Mouse (Mus musculus) liver, embryonic 14.5 days (tissue): Measurements from ENCODE around the gene Sesn1. TPM values are rescaled to one million over a fixed set of nuclear protein-coding genes. Genes with fewer than 3 reads are reported as not detected.

ENCODE experiments used
- ATAC-seq: fragments of 200-750 bp; cut with Nextera tagmentation; 2 replicates; pipeline ENCODE4 v1.8.0; 2017; ENCODE audit warnings: moderate number of reproducible peaks, mild to moderate bottlenecking, moderate library complexity; ENCODE audit not compliant: insufficient read depth
- DNase-seq, 3 experiments: peaks; one replicate each; pipeline ENCODE4 v3.0.0-alpha.2; 2012 to 2013; ENCODE audit warnings: low read depth in 3 of 3, low spot score in 3 of 3
- H3K27ac ChIP-seq: fragments of 300-500 bp; sonication (generic); 2 replicates; pipeline ENCODE4 v1.5.1; 2014; ENCODE audit warnings: moderate library complexity, mild to moderate bottlenecking, control low read depth, inconsistent platforms
- H3K27me3 ChIP-seq: fragments of 300-500 bp; sonication (generic); 2 replicates; pipeline ENCODE4 v1.6.1; 2014; ENCODE audit warnings: mild to moderate bottlenecking, low read length, moderate library complexity; ENCODE audit not compliant: control insufficient read depth, insufficient read depth
- H3K36me3 ChIP-seq: fragments of 300-500 bp; sonication (generic); replicated peaks from 2 replicates; pipeline ENCODE4 v1.6.1; 2014; ENCODE audit warnings: low read depth; ENCODE audit not compliant: control insufficient read depth, insufficient read depth
- H3K4me1 ChIP-seq, 2 experiments: fragments of 200-500 bp in 1 of 2; fragments of 300-500 bp in 1 of 2; sonication (generic) in 1 of 2; replicated peaks; 2 replicates each; pipeline ENCODE4 v1.6.1; 2012 to 2014; ENCODE audit warnings: antibody characterized with exemption in 1 of 2, inconsistent platforms in 1 of 2, low read length in 1 of 2; ENCODE audit not compliant: control insufficient read depth in 2 of 2, insufficient read depth in 2 of 2
- H3K4me2 ChIP-seq: fragments of 300-500 bp; sonication (generic); 2 replicates; pipeline ENCODE4 v1.6.1; 2014; ENCODE audit warnings: low read depth, mild to moderate bottlenecking, control low read depth, moderate library complexity
- H3K4me3 ChIP-seq, 2 experiments: fragments of 200-500 bp in 1 of 2; fragments of 300-500 bp in 1 of 2; sonication (generic) in 1 of 2; 2 replicates each; pipeline ENCODE4 v1.5.1; 2012 to 2014; ENCODE audit warnings: low read depth in 2 of 2, low read length in 2 of 2, mild to moderate bottlenecking in 2 of 2, control low read depth in 1 of 2, inconsistent platforms in 1 of 2, moderate library complexity in 1 of 2; ENCODE audit not compliant: insufficient read depth in 1 of 2
- H3K9ac ChIP-seq: fragments of 300-500 bp; sonication (generic); replicated peaks from 2 replicates; pipeline ENCODE4 v1.6.1; 2014; ENCODE audit warnings: mild to moderate bottlenecking, control low read depth, moderate library complexity
- H3K9me3 ChIP-seq: fragments of 300-500 bp; sonication (generic); 2 replicates; pipeline ENCODE4 v1.6.1; 2016; ENCODE audit warnings: low read length, mixed read lengths; ENCODE audit not compliant: control insufficient read depth
- CTCF ChIP-seq: IDR thresholded peaks from 2 replicates; pipeline ENCODE4 v1.5.1; 2016; ENCODE audit warnings: antibody characterized with exemption, low read depth, control low read depth
- EP300 ChIP-seq: IDR thresholded peaks from 2 replicates; pipeline ENCODE4 v1.6.1; 2016; ENCODE audit warnings: antibody characterized with exemption, low read depth
- WGBS: fragments of 180-500 bp; shearing (Covaris S2); extraction: QIAGEN DNeasy Blood & Tissue Kit; methylation state at CpG from one replicate; pipeline ENCODE4 v1.1.7; 2014; ENCODE audit not compliant: insufficient replicate concordance; 5-methylcytosine and 5-hydroxymethylcytosine counted together
- polyA plus RNA-seq, 2 experiments: library from polyadenylated mRNA; depleted of rRNA in 1 of 2; stranded (reverse) in 1 of 2; unstranded in 1 of 2; fragments of >200 nt; fragmentation: Nextera tagmentation in 1 of 2; extraction: Ambion mirVana in 1 of 2; gene quantifications; 2 replicates each; pipeline versions ENCODE4 v1.2.1 to v1.2.3; 2012 to 2014

Gene Sesn1
- polyA plus RNA-seq, 2 experiments, result 15.2 to 19.2 TPM

DNA sequence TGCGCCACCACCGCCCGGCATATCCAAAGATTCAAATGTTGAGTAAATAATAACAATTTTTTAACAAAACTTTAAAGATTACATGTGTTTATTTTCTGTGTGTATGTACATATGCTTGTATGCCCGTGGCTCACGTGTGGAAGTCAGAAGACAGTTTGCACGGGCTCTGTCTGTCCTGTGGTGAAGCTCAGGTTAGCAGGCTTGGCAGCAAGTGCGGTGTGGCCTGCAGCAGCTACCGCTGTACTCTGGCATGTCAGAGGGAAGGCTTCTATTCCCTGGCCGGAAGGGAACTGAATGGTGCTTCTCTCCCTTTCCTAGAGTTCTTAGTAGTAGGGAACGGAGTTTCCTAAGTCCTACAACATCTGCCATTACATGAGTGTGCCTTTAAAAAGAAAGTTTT lies 15.3 kb downstream of the Sesn1 start:
- no peak overlapping the region for H3K4me2 ChIP-seq
- H3K27me3 ChIP-seq, result no peaks in the 10 kb centered on the region
- TF ChIP-seq EP300 (no peak), CTCF (no peak)
- no peak overlapping the region for H3K27ac ChIP-seq
- ATAC-seq (no peak), DNase-seq (no peak)
- no peaks in the 10 kb centered on the region for H3K36me3 ChIP-seq
- no peak overlapping the region for H3K4me3 ChIP-seq
- H3K9ac ChIP-seq, result no peak overlapping the region
- WGBS, result 84% methylated on average over 10 of the region's 10 CpGs
- no peaks in the 10 kb centered on the region for H3K9me3 ChIP-seq
- H3K4me1 ChIP-seq, result peaks cover 0 to 14% of the 10 kb centered on the region in 2 experiments; a peak in 2 of 4 replicates

DNA sequence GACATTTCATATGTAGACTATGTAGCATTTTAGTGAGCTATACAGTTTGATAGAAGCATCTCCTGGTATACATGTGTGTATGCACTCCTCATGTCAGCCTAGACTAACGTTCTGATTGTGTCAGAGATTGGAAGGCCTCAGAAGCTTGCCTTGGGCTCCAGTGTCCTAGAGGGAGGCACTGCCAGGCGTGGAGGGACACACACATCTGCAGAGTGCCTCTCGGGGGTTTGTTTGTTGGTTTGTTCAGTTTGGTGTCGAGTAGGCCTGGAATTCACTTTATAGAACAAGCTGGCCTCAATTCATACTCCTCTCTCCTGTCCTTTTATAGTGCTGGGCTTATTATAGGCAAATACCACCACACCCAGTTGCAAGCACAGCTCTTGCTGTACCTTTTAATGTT lies 16.3 kb downstream of the Sesn1 start:
- Histone ChIP-seq H3K4me1 (peaks cover 0 to 14% of the 10 kb centered on the region in 2 experiments; a peak in 2 of 4 replicates), H3K4me2 (no peak overlapping the region), H3K4me3 (no peak overlapping the region), H3K27ac (no peak overlapping the region), H3K9me3 (no peaks in the 10 kb centered on the region), H3K27me3 (no peaks in the 10 kb centered on the region), H3K9ac (no peak overlapping the region), H3K36me3 (no peaks in the 10 kb centered on the region)
- ATAC-seq (no peak), DNase-seq (no peak)
- no peak for TF ChIP-seq CTCF
- TF ChIP-seq EP300, result no peak
- WGBS, result 70% methylated on average over 4 of the region's 4 CpGs

DNA sequence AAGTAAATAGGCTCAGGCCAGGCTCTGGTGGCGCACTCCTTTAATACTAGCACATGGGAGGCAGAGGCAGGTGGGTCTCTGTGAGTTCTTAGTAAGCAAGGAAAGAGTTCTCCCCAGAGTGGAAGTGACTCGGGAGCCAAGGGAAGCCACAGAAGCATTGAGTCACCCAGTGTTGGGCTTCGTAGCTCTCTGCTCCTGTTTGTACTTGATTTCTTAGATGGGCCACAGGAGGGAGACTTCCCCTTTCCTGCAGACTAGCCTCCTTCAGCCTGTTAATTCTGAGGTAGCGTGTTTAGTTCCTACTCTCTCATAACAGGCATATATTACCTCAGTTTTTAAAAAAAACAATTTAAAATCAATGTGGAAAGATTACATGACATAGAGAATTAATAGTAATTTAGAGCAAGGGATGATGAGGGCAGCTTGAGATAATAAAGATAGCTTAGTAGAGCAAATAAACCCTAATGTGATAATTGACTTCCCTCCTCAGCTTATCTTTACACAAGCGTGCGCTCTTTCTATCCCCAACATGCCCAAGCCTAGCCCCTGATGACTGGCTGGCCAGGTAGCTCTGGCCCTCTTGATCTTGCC lies 16.9 kb downstream of the Sesn1 start:
- Histone ChIP-seq H3K27ac (no peak overlapping the region), H3K36me3 (no peaks in the 10 kb centered on the region), H3K4me2 (no peak overlapping the region), H3K27me3 (no peaks in the 10 kb centered on the region), H3K9me3 (no peaks in the 10 kb centered on the region), H3K4me1 (peaks cover 0 to 14% of the 10 kb centered on the region in 2 experiments; a peak in 2 of 4 replicates), H3K4me3 (no peak overlapping the region), H3K9ac (no peak overlapping the region)
- TF ChIP-seq EP300 (no peak), CTCF (peak; percentile 10; the same call in 1 of the 2 replicates)
- 35% methylated on average over 6 of the region's 6 CpGs for WGBS
- DNase-seq (no peak), ATAC-seq (no peak)

DNA sequence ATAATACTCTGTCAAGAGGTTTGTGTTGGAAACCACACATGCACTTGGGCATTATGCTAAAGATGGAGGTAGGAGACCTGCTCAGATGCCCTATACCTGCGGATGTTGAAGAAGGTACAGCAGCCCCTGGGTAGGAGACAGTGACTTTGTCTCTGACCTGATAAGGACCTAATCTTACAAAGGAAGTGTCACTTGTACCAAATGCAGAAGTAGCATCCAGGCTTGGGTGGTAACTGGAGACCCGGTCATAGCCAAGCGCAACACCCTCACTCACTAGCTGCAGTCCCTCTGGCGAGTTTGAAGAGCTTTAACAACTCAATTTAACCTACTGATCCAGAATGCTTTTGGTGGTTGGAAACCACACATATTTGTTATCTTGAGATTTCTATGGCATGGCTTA lies 18.0 kb downstream of the Sesn1 start:
- Histone ChIP-seq H3K27me3 (no peaks in the 10 kb centered on the region), H3K9me3 (no peaks in the 10 kb centered on the region), H3K4me1 (peaks cover 0 to 14% of the 10 kb centered on the region in 2 experiments; a peak in 2 of 4 replicates), H3K27ac (no peak overlapping the region), H3K36me3 (no peaks in the 10 kb centered on the region), H3K4me2 (no peak overlapping the region), H3K9ac (no peak overlapping the region), H3K4me3 (no peak overlapping the region)
- WGBS, result 41% methylated on average over 4 of the region's 4 CpGs
- DNase-seq, result no peak
- ATAC-seq, result no peak
- TF ChIP-seq CTCF (no peak), EP300 (no peak)

DNA sequence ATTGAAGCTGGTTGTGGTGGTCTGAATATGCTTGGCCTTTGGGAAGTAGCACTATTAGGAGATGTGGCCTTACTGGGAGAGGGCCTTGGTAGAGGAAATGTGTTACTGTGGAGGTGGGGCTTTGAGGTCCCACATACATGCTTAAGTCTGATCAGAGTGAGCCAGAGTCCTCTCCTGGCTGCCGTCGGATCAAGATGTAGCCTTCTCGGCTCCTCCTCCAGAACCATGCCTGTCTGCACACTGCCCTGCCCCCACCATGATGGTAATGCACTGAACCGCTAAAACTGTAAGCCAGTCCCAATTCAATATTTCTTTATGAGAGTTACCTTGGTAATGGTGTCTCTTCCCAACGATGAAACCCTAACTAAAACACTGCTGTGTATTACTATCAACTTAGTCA lies 19.5 kb downstream of the Sesn1 start:
- ATAC-seq (no peak), DNase-seq (no peak)
- 73% methylated on average over 5 of the region's 5 CpGs for WGBS
- Histone ChIP-seq H3K4me2 (no peak overlapping the region), H3K36me3 (no peaks in the 10 kb centered on the region), H3K27ac (no peak overlapping the region), H3K4me3 (no peak overlapping the region), H3K9me3 (no peaks in the 10 kb centered on the region), H3K27me3 (no peaks in the 10 kb centered on the region), H3K9ac (no peak overlapping the region), H3K4me1 (peaks cover 0 to 12% of the 10 kb centered on the region in 2 experiments; a peak in 2 of 4 replicates)
- TF ChIP-seq CTCF (no peak), EP300 (no peak)
